Mouse (Mus musculus): Measurements from ENCODE around the gene Tecpr1. TPM values are rescaled to one million over a fixed set of nuclear protein-coding genes. Genes with fewer than 3 reads are reported as not detected.

Gene Tecpr1
- total and polyA plus RNA-seq, 3 experiments = 2.8 to 6.2 (median 6.0) TPM

DNA sequence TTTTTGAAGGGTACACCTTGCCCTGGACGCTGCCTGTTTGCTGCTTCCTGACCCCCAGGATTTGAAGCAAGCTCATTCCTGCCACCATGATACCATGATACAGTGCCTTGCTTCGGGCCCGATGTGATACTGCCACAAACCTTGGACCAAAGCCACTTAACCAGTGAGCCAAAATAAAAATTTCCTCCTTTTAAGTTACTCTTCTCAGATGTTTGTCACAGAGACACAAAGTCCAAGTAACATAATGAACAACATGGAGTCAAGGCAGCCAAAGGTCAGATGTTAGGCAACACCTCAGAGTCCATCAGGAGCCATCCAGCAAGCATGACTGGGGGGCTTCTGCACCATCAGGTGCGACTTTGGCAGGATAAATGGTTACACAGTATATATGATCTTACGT is 9.1 kb upstream of the Tecpr1 start:
- Histone ChIP-seq H3K4me2 (ENCODE audit: insufficient read depth, low read depth, poor library complexity, severe bottlenecking) (no peak overlapping the region), H3K9me3 (replicated peaks; ENCODE audit: low read length) (peaks cover 8% of the 10 kb centered on the region), H3K4me1 (ENCODE audit: control insufficient read depth in 1 of 2, insufficient read depth in 2 of 2) (no peaks in the 10 kb centered on the region; a peak in 1 of 4 replicates), H3K27me3 (replicated peaks) (no peaks in the 10 kb centered on the region), H3K4me3 (replicated peaks in 1 of 3; ENCODE audit: low read depth in 2 of 3, low read length in 2 of 3, poor library complexity in 1 of 3) (no peak overlapping the region), H3K27ac (ENCODE audit: insufficient read depth, low read depth) (no peak overlapping the region), H3K9ac (ENCODE audit: insufficient read depth, low read depth) (no peak overlapping the region), H3K36me3 (replicated peaks in 1 of 2; ENCODE audit: control insufficient read depth in 1 of 2, insufficient read depth in 1 of 2, low read length in 1 of 2) (no peaks in the 10 kb centered on the region), H3K79me2 (replicated peaks; ENCODE audit: control insufficient read depth, extremely low read depth, insufficient read depth, poor library complexity, severe bottlenecking) (no peaks in the 10 kb centered on the region)
- no peak for DNase-seq (ENCODE audit: extremely low read depth)
- in situ Hi-C loops (cut with MboI; ENCODE audit: low pct_ligation_motif_present, low pct_unique_long_range_greater_than_20kb, low sequenced_read_pairs) = no loop called here
- TF ChIP-seq TBP (conservative IDR thresholded peaks at IDR 0.05; ENCODE audit: low read depth, low read length) (no peak), PAX5 (IDR thresholded peaks at IDR 0.05; ENCODE audit: low read length) (no peak), MEF2A (IDR thresholded peaks at IDR 0.05; ENCODE audit: borderline replicate concordance, low read depth, low read length) (no peak), POLR2A (IDR thresholded peaks at IDR 0.05; ENCODE audit: low read depth, low read length) (no peak), USF2 (conservative IDR thresholded peaks at IDR 0.05; ENCODE audit: low read depth, low read length) (no peak), JUND (conservative IDR thresholded peaks at IDR 0.05; ENCODE audit: low read depth, low read length) (no peak), HCFC1 (IDR thresholded peaks at IDR 0.05; ENCODE audit: low read depth, low read length) (no peak), MYC (IDR thresholded peaks at IDR 0.05; ENCODE audit: low read depth, low read length) (no peak), ZC3H11A (IDR thresholded peaks at IDR 0.05; ENCODE audit: low read depth, low read length) (no peak), KAT2A (IDR thresholded peaks at IDR 0.05; ENCODE audit: insufficient replicate concordance, low read length) (no peak), CTCF (conservative IDR thresholded peaks at IDR 0.05 in 1 of 2, IDR thresholded peaks at IDR 0.05 in 1 of 2; ENCODE audit: low read depth in 2 of 2, low read length in 2 of 2) (no peak), CHD1 (IDR thresholded peaks at IDR 0.05; ENCODE audit: low read depth, low read length) (no peak), GABPA (IDR thresholded peaks at IDR 0.05; ENCODE audit: insufficient replicate concordance, low read depth, low read length) (no peak)
- dilution Hi-C loops (cut with MboI; ENCODE audit: extremely low pct_ligation_motif_present, extremely low pct_unique_long_range_greater_than_20kb, low sequenced_read_pairs) = no loop called here

DNA sequence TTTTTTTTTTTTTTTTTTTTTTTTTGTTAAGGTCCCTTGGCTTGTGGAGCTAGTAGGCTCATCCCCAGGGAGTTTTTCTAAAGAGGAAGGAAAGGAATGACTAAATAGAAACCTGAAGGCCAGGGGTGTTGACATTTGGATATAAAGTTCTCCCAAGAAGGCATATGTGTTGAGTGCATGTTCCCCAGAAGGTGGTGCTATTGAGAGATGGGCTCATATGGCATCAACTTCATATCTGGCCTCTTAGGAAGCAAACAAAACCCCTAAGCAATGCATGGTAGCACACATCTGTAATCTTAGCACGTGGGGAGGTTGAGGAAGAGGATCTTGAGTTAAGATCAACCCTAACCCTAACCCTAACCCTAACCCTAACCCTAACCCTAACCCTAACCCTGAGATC is 8.0 kb upstream of the Tecpr1 start:
- DNase-seq (ENCODE audit: extremely low read depth) = peak; percentile 46
- in situ Hi-C loops (cut with MboI; ENCODE audit: low pct_ligation_motif_present, low pct_unique_long_range_greater_than_20kb, low sequenced_read_pairs) = no loop called here
- Histone ChIP-seq H3K79me2 (replicated peaks; ENCODE audit: control insufficient read depth, extremely low read depth, insufficient read depth, poor library complexity, severe bottlenecking) (no peaks in the 10 kb centered on the region), H3K9me3 (replicated peaks; ENCODE audit: low read length) (peaks cover 7% of the 10 kb centered on the region), H3K36me3 (replicated peaks in 1 of 2; ENCODE audit: control insufficient read depth in 1 of 2, insufficient read depth in 1 of 2, low read length in 1 of 2) (no peaks in the 10 kb centered on the region), H3K27ac (ENCODE audit: insufficient read depth, low read depth) (no peak overlapping the region), H3K27me3 (replicated peaks) (no peaks in the 10 kb centered on the region), H3K4me3 (replicated peaks in 1 of 3; ENCODE audit: low read depth in 2 of 3, low read length in 2 of 3, poor library complexity in 1 of 3) (no peak overlapping the region), H3K4me2 (ENCODE audit: insufficient read depth, low read depth, poor library complexity, severe bottlenecking) (no peak overlapping the region), H3K4me1 (ENCODE audit: control insufficient read depth in 1 of 2, insufficient read depth in 2 of 2) (no peaks in the 10 kb centered on the region; a peak in 1 of 4 replicates), H3K9ac (ENCODE audit: insufficient read depth, low read depth) (no peak overlapping the region)
- dilution Hi-C loops (cut with MboI; ENCODE audit: extremely low pct_ligation_motif_present, extremely low pct_unique_long_range_greater_than_20kb, low sequenced_read_pairs) = no loop called here
- TF ChIP-seq KAT2A (IDR thresholded peaks at IDR 0.05; ENCODE audit: insufficient replicate concordance, low read length) (no peak), UBTF (IDR thresholded peaks at IDR 0.05; ENCODE audit: low read depth, low read length) (no peak), MAX (IDR thresholded peaks at IDR 0.05; ENCODE audit: low read length) (no peak), EP300 (IDR thresholded peaks at IDR 0.05; ENCODE audit: low read length) (no peak), USF2 (conservative IDR thresholded peaks at IDR 0.05; ENCODE audit: low read depth, low read length) (no peak), RAD21 (IDR thresholded peaks at IDR 0.05; ENCODE audit: low read depth, low read length) (peak; percentile 22), PAX5 (IDR thresholded peaks at IDR 0.05; ENCODE audit: low read length) (no peak), ZNF384 (IDR thresholded peaks at IDR 0.05; ENCODE audit: low read depth, low read length) (no peak), SMC3 (IDR thresholded peaks at IDR 0.05; ENCODE audit: low read depth, low read length) (peak; percentile 40), MYC (IDR thresholded peaks at IDR 0.05; ENCODE audit: low read depth, low read length) (no peak), RCOR1 (conservative IDR thresholded peaks at IDR 0.05; ENCODE audit: low read depth, low read length) (no peak), CTCF (conservative IDR thresholded peaks at IDR 0.05 in 1 of 2, IDR thresholded peaks at IDR 0.05 in 1 of 2; ENCODE audit: low read depth in 2 of 2, low read length in 2 of 2) (peak; percentile 25 to 53; a peak in 3 of 4 replicates), MAZ (IDR thresholded peaks at IDR 0.05; ENCODE audit: low read depth, low read length) (no peak), JUN (IDR thresholded peaks at IDR 0.05; ENCODE audit: insufficient read depth, low read depth, low read length) (no peak), MXI1 (IDR thresholded peaks at IDR 0.05; ENCODE audit: low read depth, low read length) (no peak), USF1 (IDR thresholded peaks at IDR 0.05; ENCODE audit: low read depth, low read length) (no peak), ELF1 (IDR thresholded peaks at IDR 0.05; ENCODE audit: low read depth, low read length) (no peak)
